Mouse (Mus musculus): ENCODE measurements at regions not wholly inside any gene's neighbourhood (a gene's known extent, or its start where the extent isn't known, plus 50 kb on each side); places are given as distances from the start of the nearest gene placed in this dataset.

DNA sequence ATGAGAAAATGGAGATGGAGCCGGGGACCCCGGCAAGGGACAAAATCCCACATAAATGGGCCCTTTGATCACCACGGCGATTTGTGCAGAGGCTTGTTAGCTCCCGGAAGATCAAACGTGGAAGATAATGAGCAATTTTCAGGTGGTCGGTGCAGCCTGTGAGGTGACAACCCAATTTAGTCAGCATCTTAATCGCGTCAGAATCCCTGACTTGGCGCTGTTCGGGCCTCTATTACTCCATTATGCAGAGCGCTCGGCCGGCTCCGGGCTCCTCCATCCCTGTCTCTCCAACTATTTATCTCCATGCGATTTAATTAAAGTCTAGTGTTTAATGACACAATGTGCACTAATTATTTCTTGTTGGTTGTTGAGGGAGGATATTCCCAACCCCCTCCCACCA, 66.1 kb upstream of the Igsf21 start:
- DNase-seq: no peak

DNA sequence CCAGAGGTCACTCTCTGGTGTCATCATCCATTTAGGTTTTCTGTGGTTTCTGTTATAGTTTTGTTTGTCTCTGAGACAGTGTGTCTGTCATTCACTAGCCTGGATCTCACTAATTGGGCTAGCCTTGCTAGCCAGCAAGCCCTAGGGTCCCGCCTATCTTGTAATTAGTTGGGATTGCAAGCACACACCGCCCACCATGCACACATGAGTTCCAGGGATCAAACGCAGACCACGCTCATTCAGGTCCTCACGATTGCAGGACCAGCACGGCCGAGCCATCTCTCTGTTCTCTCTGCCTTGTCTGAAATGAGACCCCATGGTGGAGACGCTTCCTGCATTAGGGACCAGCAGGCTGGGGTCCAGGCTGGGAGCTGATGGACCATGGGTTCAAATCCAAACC, 60.9 kb upstream of the Igsf21 start:
- DNase-seq: no peak

DNA sequence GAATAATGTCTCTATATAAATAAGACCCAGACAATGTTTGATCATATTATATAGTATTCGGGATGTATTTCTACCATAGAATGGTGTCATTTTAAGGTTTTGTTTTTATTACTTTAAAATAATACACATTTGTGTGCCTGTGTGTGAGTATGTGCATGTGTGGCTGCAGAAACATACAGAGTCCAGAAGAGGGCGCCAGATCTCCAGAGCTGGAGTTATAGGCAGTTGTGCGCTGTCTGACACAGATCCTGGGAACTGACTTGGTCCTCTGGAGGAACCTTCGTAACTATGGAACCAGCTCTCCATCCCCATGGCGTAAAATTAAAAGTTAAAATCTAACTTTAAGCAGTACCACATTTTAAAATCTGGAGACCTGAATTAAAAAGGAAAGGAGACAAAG, 58.4 kb upstream of the Igsf21 start:
- DNase-seq: no peak

GRCm38 (mm10) chr4:140301661-140302060, 55.1 kb upstream of the Igsf21 start:
- DNase-seq: peak; percentile 9 to 14

DNA sequence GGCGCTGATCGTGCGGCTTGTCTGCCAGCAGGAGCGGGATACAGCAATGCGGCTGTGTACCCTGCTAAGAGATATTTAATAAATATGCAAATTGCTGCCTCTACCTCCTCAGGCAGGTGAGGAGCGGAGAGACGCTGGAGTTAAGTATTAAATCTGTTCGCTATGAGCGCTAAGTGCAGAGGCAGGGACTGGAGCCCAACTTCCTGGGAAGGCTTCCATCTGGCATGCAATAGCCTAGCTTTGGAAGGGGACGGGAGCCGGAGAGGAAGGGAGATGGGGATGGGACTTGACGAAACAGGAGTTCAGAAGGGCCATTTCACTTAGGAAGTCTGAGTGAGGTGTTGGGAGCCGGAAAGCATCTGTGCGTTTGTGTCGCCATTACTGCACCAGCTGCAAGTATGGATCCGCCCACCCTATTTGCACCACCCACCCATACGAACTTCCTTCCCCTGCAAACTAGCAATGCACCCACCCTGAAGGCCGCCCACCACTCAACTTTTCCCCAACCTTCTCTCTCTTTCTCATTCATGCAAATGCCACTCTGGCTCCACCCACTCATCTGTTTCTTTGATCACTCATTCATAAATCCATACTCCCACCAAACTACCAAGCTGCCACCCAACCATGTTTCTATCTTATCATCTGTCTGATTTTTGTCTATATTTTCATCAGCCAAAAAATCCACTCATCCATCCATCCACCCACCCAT, 51.5 kb upstream of the Igsf21 start:
- DNase-seq: peak; percentile 31 to 44

Data from layer of hippocampus, postnatal 36 days (tissue).